Mouse (Mus musculus): ENCODE data around the gene Ajuba. TPM values are rescaled to one million over a fixed set of nuclear protein-coding genes. Genes with fewer than 3 reads are reported as not detected.

Ajuba gene
- polyA plus RNA-seq, 1 experiment from 2014 or later: 67.8 TPM

- Histone ChIP-seq H3K27ac (peak overlapping the region; percentile 73), H3K9ac (no peak overlapping the region; the same call in 1 of the 2 replicates), H3K9me3 (no peaks in the 10 kb centered on the region), H3K4me2 (replicated peaks) (peak overlapping the region; percentile 69), H3K4me3 (peak overlapping the region; percentile 41), H3K27me3 (no peaks in the 10 kb centered on the region), H3K4me1 (peaks cover 17% of the 10 kb centered on the region), H3K36me3 (no peaks in the 10 kb centered on the region)
- no peak for ATAC-seq (ENCODE audit: insufficient number of reproducible peaks, insufficient read depth, low FRiP score, low TSS enrichment)
- 15% methylated on average over 5 of the region's 5 CpGs for WGBS
Measured at GRCm38 (mm10) chr14:54528007-54528393, 49.4 kb downstream of the Ajuba start.

GRCm38 (mm10) chr14:54527227-54528006 is 49.9 kb downstream of the Ajuba start:
- Histone ChIP-seq H3K4me1 (peaks cover 17% of the 10 kb centered on the region), H3K4me3 (peak overlapping the region; percentile 41), H3K27ac (peak overlapping the region; percentile 73), H3K27me3 (no peaks in the 10 kb centered on the region), H3K9me3 (no peaks in the 10 kb centered on the region), H3K4me2 (replicated peaks) (peak overlapping the region; percentile 69), H3K36me3 (no peaks in the 10 kb centered on the region), H3K9ac (peak overlapping the region; percentile 49)
- peak; percentile 82; the same call in 1 of the 2 replicates for ATAC-seq (ENCODE audit: insufficient number of reproducible peaks, insufficient read depth, low FRiP score, low TSS enrichment)
- under 1% methylated on average over 18 of the region's 18 CpGs for WGBS

DNA sequence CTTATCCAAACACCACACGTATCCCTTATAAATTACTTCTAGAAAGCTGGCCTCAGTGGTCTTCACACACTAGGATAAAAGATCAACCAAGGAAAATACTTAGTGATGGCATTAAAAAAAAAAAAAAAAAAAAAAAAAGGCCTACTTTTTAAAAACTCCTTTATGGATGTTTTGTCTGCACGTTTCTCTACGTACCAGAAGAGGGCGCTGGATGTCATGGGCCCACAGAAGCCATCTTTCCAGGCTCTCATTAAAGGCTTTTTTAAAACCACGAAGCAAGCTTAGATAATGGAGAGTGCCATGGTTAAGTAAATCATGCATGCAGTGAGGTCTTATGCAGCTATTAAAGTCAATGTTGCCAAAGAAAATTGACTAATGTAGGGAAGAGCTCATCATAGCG is 53.8 kb downstream of the Ajuba start:
- WGBS: 30% methylated on average over 6 of the region's 6 CpGs

More for the DNA sequence above, 53.8 kb downstream of the Ajuba start:
- Histone ChIP-seq H3K27ac (no peak overlapping the region), H3K4me3 (no peak overlapping the region), H3K4me2 (replicated peaks) (no peak overlapping the region), H3K4me1 (peaks cover 14% of the 10 kb centered on the region), H3K27me3 (no peaks in the 10 kb centered on the region), H3K36me3 (no peaks in the 10 kb centered on the region), H3K9me3 (no peaks in the 10 kb centered on the region), H3K9ac (no peak overlapping the region)
- ATAC-seq (ENCODE audit: insufficient number of reproducible peaks, insufficient read depth, low FRiP score, low TSS enrichment): no peak

MicroRNA genes within 50 kb of the gene (microRNA counts, 519-probe panel; counts per million panel counts)
- 460 counts per million, percentile 65 among the panel's probes with 10 or more counts for microRNA mmu-miR-686

Small RNA genes within 50 kb of the gene (microRNA-seq; reads per million reads assigned to microRNA genes)
- not detected for gene Mir686

Other genes with a start within 250 kb of the Ajuba start
- gene Oxa1l, start 216.7 kb downstream of the Ajuba start, polyA plus RNA-seq (2016; fragmentation: Nextera tagmentation; extraction: Ambion mirVana): 43.3 and 47.4 TPM in 2 replicates
- gene Slc7a7, start 159.8 kb downstream of the Ajuba start, polyA plus RNA-seq (2016; fragmentation: Nextera tagmentation; extraction: Ambion mirVana): 4.8 and 5.2 TPM in 2 replicates
- 253 and 263 TPM in 2 replicates for gene Mrpl52, start 150.6 kb downstream of the Ajuba start, polyA plus RNA-seq (2016; fragmentation: Nextera tagmentation; extraction: Ambion mirVana)
- gene Mmp14, start 145.9 kb downstream of the Ajuba start, polyA plus RNA-seq (2016; fragmentation: Nextera tagmentation; extraction: Ambion mirVana): 182 and 194 TPM in 2 replicates
- 33.1 and 34.6 TPM in 2 replicates for gene Lrp10, start 113.4 kb downstream of the Ajuba start, polyA plus RNA-seq (2016; fragmentation: Nextera tagmentation; extraction: Ambion mirVana)
- 5.5 and 6.9 TPM in 2 replicates for gene Rem2, start 101.5 kb downstream of the Ajuba start, polyA plus RNA-seq (2016; fragmentation: Nextera tagmentation; extraction: Ambion mirVana)
- gene Prmt5, start 60.0 kb downstream of the Ajuba start, polyA plus RNA-seq (2016; fragmentation: Nextera tagmentation; extraction: Ambion mirVana): 96.4 and 101 TPM in 2 replicates
- gene Haus4, start 22.9 kb downstream of the Ajuba start, polyA plus RNA-seq (2016; fragmentation: Nextera tagmentation; extraction: Ambion mirVana): 50.5 and 52.3 TPM in 2 replicates
- gene 4931414P19Rik, start 28.4 kb upstream of the Ajuba start, polyA plus RNA-seq (2016; fragmentation: Nextera tagmentation; extraction: Ambion mirVana): 9.0 and 10.1 TPM in 2 replicates
- gene Psmb5, start 40.5 kb upstream of the Ajuba start, polyA plus RNA-seq (2016; fragmentation: Nextera tagmentation; extraction: Ambion mirVana): 381 and 403 TPM in 2 replicates
- 0.05 and 0.10 TPM in 2 replicates for gene Psmb11, start 43.9 kb upstream of the Ajuba start, polyA plus RNA-seq (2016; fragmentation: Nextera tagmentation; extraction: Ambion mirVana)
- 1.1 TPM in 1 of 2 replicates, not detected in the other for gene Gm17606, start 63.4 kb upstream of the Ajuba start, polyA plus RNA-seq (2016; fragmentation: Nextera tagmentation; extraction: Ambion mirVana)
- gene Cdh24, start 63.8 kb upstream of the Ajuba start, polyA plus RNA-seq (2016; fragmentation: Nextera tagmentation; extraction: Ambion mirVana): 10.8 and 11.9 TPM in 2 replicates
- gene 1700123O20Rik, start 108.7 kb upstream of the Ajuba start, polyA plus RNA-seq (2016; fragmentation: Nextera tagmentation; extraction: Ambion mirVana): 94.4 and 106 TPM in 2 replicates
- gene Acin1, start 109.4 kb upstream of the Ajuba start, polyA plus RNA-seq (2016; fragmentation: Nextera tagmentation; extraction: Ambion mirVana): 150 and 157 TPM in 2 replicates
- gene Gm29776, start 121.3 kb upstream of the Ajuba start, polyA plus RNA-seq (2016; fragmentation: Nextera tagmentation; extraction: Ambion mirVana): 0.09 and 0.19 TPM in 2 replicates
- 0.42 TPM in 1 of 2 replicates, not detected in the other for gene Cebpe, start 134.6 kb upstream of the Ajuba start, polyA plus RNA-seq (2016; fragmentation: Nextera tagmentation; extraction: Ambion mirVana)
- gene Slc7a8, start 204.4 kb upstream of the Ajuba start, polyA plus RNA-seq (2016; fragmentation: Nextera tagmentation; extraction: Ambion mirVana): 3.3 and 4.4 TPM in 2 replicates
- gene Rnf212b, start 236.6 kb upstream of the Ajuba start, polyA plus RNA-seq (2016; fragmentation: Nextera tagmentation; extraction: Ambion mirVana): not detected in 2 replicates